Mouse (Mus musculus) forebrain, embryonic 12.5 days (tissue): ENCODE measurements around the gene Opcml. TPM values are rescaled to one million over a fixed set of nuclear protein-coding genes. Genes with fewer than 3 reads are reported as not detected.

Experiments
- ATAC-seq: fragments of 200-750 bp; cut with Nextera tagmentation; 2 replicates; pipeline ENCODE4 v1.8.0; 2017; ENCODE audit warnings: moderate TSS enrichment; ENCODE audit not compliant: low FRiP score
- H3K27ac ChIP-seq: fragments of 300-500 bp; sonication (generic); 2 replicates; pipeline ENCODE4 v1.5.1; 2016; ENCODE audit warnings: mild to moderate bottlenecking
- H3K27me3 ChIP-seq: fragments of 300-500 bp; sonication (generic); 2 replicates; pipeline ENCODE4 v1.6.1; 2016; ENCODE audit warnings: mild to moderate bottlenecking
- H3K36me3 ChIP-seq: fragments of 300-500 bp; sonication (generic); replicated peaks from 2 replicates; pipeline ENCODE4 v1.6.1; 2016; ENCODE audit warnings: mild to moderate bottlenecking
- H3K4me1 ChIP-seq: fragments of 300-500 bp; sonication (generic); 2 replicates; pipeline ENCODE4 v1.6.1; 2016
- H3K4me2 ChIP-seq: fragments of 300-500 bp; sonication (generic); 2 replicates; pipeline ENCODE4 v1.6.1; 2016; ENCODE audit warnings: mild to moderate bottlenecking, moderate library complexity
- H3K4me3 ChIP-seq: fragments of 300-500 bp; sonication (generic); replicated peaks from 2 replicates; pipeline ENCODE4 v1.5.1; 2016; ENCODE audit warnings: mild to moderate bottlenecking
- H3K9ac ChIP-seq: fragments of 300-500 bp; sonication (generic); 2 replicates; pipeline ENCODE4 v1.6.1; 2016; ENCODE audit warnings: mild to moderate bottlenecking
- H3K9me3 ChIP-seq: fragments of 300-500 bp; sonication (generic); 2 replicates; pipeline ENCODE4 v1.6.1; 2016
- WGBS: fragments of 180-500 bp; shearing (Covaris S2); methylation state at CpG from one replicate; pipeline ENCODE4 v1.1.7; 2016; 5-methylcytosine and 5-hydroxymethylcytosine counted together
- polyA plus RNA-seq: library from polyadenylated mRNA; unstranded; fragments of >200 nt; fragmentation: Nextera tagmentation; extraction: Ambion mirVana; gene quantifications from 2 replicates; pipeline ENCODE4 v1.2.1, GENCODE M21; 2016

The Opcml gene
- polyA plus RNA-seq, 1 experiment from 2014 or later: 6.2 TPM

- Histone ChIP-seq H3K27ac (no peak overlapping the region), H3K27me3 (no peaks in the 10 kb centered on the region), H3K9ac (no peak overlapping the region), H3K4me3 (no peak overlapping the region), H3K9me3 (no peaks in the 10 kb centered on the region), H3K36me3 (no peaks in the 10 kb centered on the region), H3K4me1 (peaks cover 6% of the 10 kb centered on the region; the same call in 1 of the 2 replicates), H3K4me2 (no peak overlapping the region)
- 9% methylated on average over 2 of the region's 2 CpGs for WGBS
- peak; percentile 78 for ATAC-seq
Measured at GRCm38 (mm10) chr9:28845961-28846570, 1055.5 kb downstream of the Opcml start.

GRCm38 (mm10) chr9:28855826-28856225 is 1065.3 kb downstream of the Opcml start:
- no peak for ATAC-seq
- no peaks in the 10 kb centered on the region for H3K9me3 ChIP-seq
- 82% methylated on average over 7 of the region's 7 CpGs for WGBS
- no peaks in the 10 kb centered on the region for H3K36me3 ChIP-seq
- H3K9ac ChIP-seq: no peak overlapping the region
- no peaks in the 10 kb centered on the region for H3K4me1 ChIP-seq
- H3K4me3 ChIP-seq: no peak overlapping the region
- no peak overlapping the region for H3K27ac ChIP-seq
- H3K4me2 ChIP-seq: no peak overlapping the region
- H3K27me3 ChIP-seq: no peaks in the 10 kb centered on the region

- no peak for ATAC-seq
Measured at GRCm38 (mm10) chr9:28861983-28862382, 1071.4 kb downstream of the Opcml start.

GRCm38 (mm10) chr9:28867256-28867655 is 1076.7 kb downstream of the Opcml start:
- H3K9me3 ChIP-seq: no peaks in the 10 kb centered on the region
- ATAC-seq: no peak
- no peak overlapping the region for H3K4me2 ChIP-seq
- no peaks in the 10 kb centered on the region for H3K36me3 ChIP-seq
- H3K9ac ChIP-seq: no peak overlapping the region
- WGBS: 89% methylated on average over 3 of the region's 3 CpGs
- H3K27me3 ChIP-seq: no peaks in the 10 kb centered on the region
- H3K27ac ChIP-seq: no peak overlapping the region
- no peaks in the 10 kb centered on the region for H3K4me1 ChIP-seq
- no peak overlapping the region for H3K4me3 ChIP-seq

More at GRCm38 (mm10) chr9:28861983-28862382, 1071.4 kb downstream of the Opcml start:
- no peaks in the 10 kb centered on the region for H3K27me3 ChIP-seq
- no peaks in the 10 kb centered on the region for H3K4me1 ChIP-seq
- no peak overlapping the region for H3K27ac ChIP-seq
- no peak overlapping the region for H3K9ac ChIP-seq
- H3K4me3 ChIP-seq: no peak overlapping the region
- H3K4me2 ChIP-seq: no peak overlapping the region
- no peaks in the 10 kb centered on the region for H3K36me3 ChIP-seq
- H3K9me3 ChIP-seq: no peaks in the 10 kb centered on the region
- WGBS: 88% methylated on average over 4 of the region's 4 CpGs

GRCm38 (mm10) chr9:28870478-28870877 is 1079.9 kb downstream of the Opcml start:
- H3K4me2 ChIP-seq: no peak overlapping the region

GRCm38 (mm10) chr9:28882566-28882965 is 1092.0 kb downstream of the Opcml start:
- Histone ChIP-seq H3K4me3 (no peak overlapping the region), H3K9ac (no peak overlapping the region), H3K9me3 (no peaks in the 10 kb centered on the region), H3K4me1 (no peaks in the 10 kb centered on the region), H3K4me2 (no peak overlapping the region), H3K27me3 (no peaks in the 10 kb centered on the region), H3K27ac (no peak overlapping the region), H3K36me3 (no peaks in the 10 kb centered on the region)
- no peak for ATAC-seq
- WGBS: 76% methylated on average over 1 of the region's 1 CpGs

More at GRCm38 (mm10) chr9:28870478-28870877, 1079.9 kb downstream of the Opcml start:
- no peaks in the 10 kb centered on the region for H3K4me1 ChIP-seq
- no peaks in the 10 kb centered on the region for H3K9me3 ChIP-seq
- H3K27me3 ChIP-seq: no peaks in the 10 kb centered on the region
- H3K27ac ChIP-seq: no peak overlapping the region
- ATAC-seq: no peak
- H3K9ac ChIP-seq: no peak overlapping the region
- no peaks in the 10 kb centered on the region for H3K36me3 ChIP-seq
- no peak overlapping the region for H3K4me3 ChIP-seq
- 56% methylated on average over 1 of the region's 1 CpGs for WGBS

- Histone ChIP-seq H3K36me3 (no peaks in the 10 kb centered on the region), H3K27me3 (no peaks in the 10 kb centered on the region), H3K4me1 (peaks cover 8% of the 10 kb centered on the region), H3K27ac (no peak overlapping the region), H3K9ac (no peak overlapping the region), H3K4me3 (no peak overlapping the region), H3K4me2 (no peak overlapping the region), H3K9me3 (no peaks in the 10 kb centered on the region)
- 88% methylated on average over 8 of the region's 8 CpGs for WGBS
- ATAC-seq: no peak
Measured at GRCm38 (mm10) chr9:28891611-28892010, 1101.0 kb downstream of the Opcml start.

DNA sequence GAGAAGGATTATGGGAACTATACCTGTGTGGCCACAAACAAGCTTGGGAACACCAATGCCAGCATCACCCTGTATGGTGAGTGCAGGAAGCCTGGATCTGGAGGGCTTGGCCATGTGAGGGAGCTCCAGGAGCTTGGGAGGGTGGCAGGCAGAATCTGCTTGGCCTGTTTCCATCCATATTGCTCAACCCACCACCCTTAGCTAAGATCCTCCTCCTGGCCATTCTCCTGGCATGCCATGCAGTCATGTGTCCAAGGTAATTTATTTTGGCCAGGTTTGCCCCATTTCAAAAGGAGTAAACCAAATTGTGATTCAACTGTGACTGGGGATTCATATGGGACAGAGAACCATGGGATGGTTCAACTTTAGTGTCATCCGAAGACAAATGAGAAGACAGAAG is 1112.7 kb downstream of the Opcml start:
- no peak for ATAC-seq
- Histone ChIP-seq H3K4me3 (no peak overlapping the region), H3K4me1 (no peaks in the 10 kb centered on the region), H3K36me3 (no peaks in the 10 kb centered on the region), H3K9ac (no peak overlapping the region), H3K27me3 (no peaks in the 10 kb centered on the region), H3K9me3 (no peaks in the 10 kb centered on the region), H3K27ac (no peak overlapping the region), H3K4me2 (no peak overlapping the region)
- WGBS: 91% methylated on average over 1 of the region's 1 CpGs

- H3K36me3 ChIP-seq: no peaks in the 10 kb centered on the region
- H3K27ac ChIP-seq: no peak overlapping the region
- no peak overlapping the region for H3K4me3 ChIP-seq
- ATAC-seq: no peak
- no peaks in the 10 kb centered on the region; the same call in 1 of the 2 replicates for H3K4me1 ChIP-seq
- no peaks in the 10 kb centered on the region for H3K9me3 ChIP-seq
- H3K27me3 ChIP-seq: no peaks in the 10 kb centered on the region
- no peak overlapping the region for H3K4me2 ChIP-seq
- WGBS: 88% methylated on average over 4 of the region's 4 CpGs
- H3K9ac ChIP-seq: no peak overlapping the region
Measured at GRCm38 (mm10) chr9:28909738-28910137, 1119.2 kb downstream of the Opcml start.

DNA sequence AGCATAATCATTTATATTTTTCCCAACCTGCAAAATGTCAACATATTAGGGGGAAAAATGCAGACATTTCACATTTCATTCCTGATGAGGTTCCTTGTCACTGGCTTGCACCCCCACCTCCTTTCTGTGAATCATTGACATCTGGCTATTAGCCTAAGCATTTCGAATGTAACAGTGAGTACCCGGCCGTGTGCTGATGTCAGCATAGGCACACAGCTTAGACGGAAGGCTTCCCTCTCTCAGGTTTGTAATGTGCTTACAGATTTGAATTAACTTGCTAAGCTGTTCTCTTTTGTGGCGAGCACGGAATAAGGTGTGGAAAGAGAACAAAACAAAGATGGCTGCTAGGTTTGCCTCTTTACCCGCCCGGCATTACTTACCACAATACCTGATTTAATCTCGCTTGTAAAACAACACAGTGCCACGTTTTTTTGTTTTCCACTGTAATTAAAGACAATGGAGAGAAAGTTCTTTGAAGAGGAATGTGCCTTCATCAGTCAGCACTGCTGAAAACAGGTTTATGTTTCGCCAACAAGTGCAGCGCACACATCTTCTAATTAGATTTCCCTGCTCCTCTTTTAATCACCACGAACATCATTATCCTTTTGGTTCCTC is 1121.1 kb downstream of the Opcml start:
- Histone ChIP-seq H3K4me1 (no peaks in the 10 kb centered on the region; the same call in 1 of the 2 replicates), H3K27me3 (no peaks in the 10 kb centered on the region), H3K4me3 (no peak overlapping the region), H3K9ac (no peak overlapping the region), H3K36me3 (no peaks in the 10 kb centered on the region), H3K27ac (no peak overlapping the region), H3K9me3 (no peaks in the 10 kb centered on the region), H3K4me2 (no peak overlapping the region)
- 38% methylated on average over 13 of the region's 13 CpGs for WGBS
- peak; percentile 30; the same call in 1 of the 2 replicates for ATAC-seq

GRCm38 (mm10) chr9:28932069-28932468 is 1141.5 kb downstream of the Opcml start:
- Histone ChIP-seq H3K36me3 (no peaks in the 10 kb centered on the region), H3K9me3 (no peaks in the 10 kb centered on the region), H3K27me3 (no peaks in the 10 kb centered on the region), H3K4me3 (no peak overlapping the region), H3K4me1 (no peaks in the 10 kb centered on the region), H3K9ac (no peak overlapping the region), H3K27ac (no peak overlapping the region), H3K4me2 (no peak overlapping the region)
- 91% methylated on average over 2 of the region's 2 CpGs for WGBS
- no peak for ATAC-seq

DNA sequence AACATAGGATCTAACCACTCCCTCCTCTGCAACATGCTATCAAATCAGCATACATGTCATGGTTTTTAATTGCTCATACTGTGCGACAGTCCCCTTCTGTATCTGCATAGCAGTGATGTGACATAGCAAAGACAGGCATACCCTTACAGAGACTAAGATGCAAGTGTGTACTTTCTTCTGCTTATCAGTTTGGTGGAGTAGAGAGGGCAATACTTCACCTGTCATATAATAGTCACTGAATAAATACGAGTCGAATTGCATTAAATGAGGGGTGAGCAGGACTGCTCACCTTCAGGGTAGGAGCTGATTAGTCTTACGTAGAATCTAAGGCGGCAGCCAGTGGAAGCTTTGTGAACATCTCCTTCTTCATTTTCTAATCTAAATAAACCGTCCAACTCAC is 1146.6 kb downstream of the Opcml start:
- Histone ChIP-seq H3K9me3 (no peaks in the 10 kb centered on the region), H3K4me3 (no peak overlapping the region), H3K4me2 (no peak overlapping the region), H3K36me3 (no peaks in the 10 kb centered on the region), H3K4me1 (no peaks in the 10 kb centered on the region), H3K27ac (no peak overlapping the region), H3K27me3 (no peaks in the 10 kb centered on the region), H3K9ac (no peak overlapping the region)
- ATAC-seq: no peak
- WGBS: 87% methylated on average over 6 of the region's 6 CpGs

- no peaks in the 10 kb centered on the region for H3K4me1 ChIP-seq
- 74% methylated on average over 2 of the region's 2 CpGs for WGBS
- H3K9ac ChIP-seq: no peak overlapping the region
- no peak overlapping the region for H3K27ac ChIP-seq
- no peaks in the 10 kb centered on the region for H3K36me3 ChIP-seq
- H3K27me3 ChIP-seq: no peaks in the 10 kb centered on the region
- no peak overlapping the region for H3K4me2 ChIP-seq
- no peak for ATAC-seq
- no peaks in the 10 kb centered on the region for H3K9me3 ChIP-seq
- H3K4me3 ChIP-seq: no peak overlapping the region
Measured at GRCm38 (mm10) chr9:28937980-28938379, 1147.4 kb downstream of the Opcml start.
